Comparison of ENCODE assay signal across 7 mouse cellular contexts in the genomic region with DNA sequence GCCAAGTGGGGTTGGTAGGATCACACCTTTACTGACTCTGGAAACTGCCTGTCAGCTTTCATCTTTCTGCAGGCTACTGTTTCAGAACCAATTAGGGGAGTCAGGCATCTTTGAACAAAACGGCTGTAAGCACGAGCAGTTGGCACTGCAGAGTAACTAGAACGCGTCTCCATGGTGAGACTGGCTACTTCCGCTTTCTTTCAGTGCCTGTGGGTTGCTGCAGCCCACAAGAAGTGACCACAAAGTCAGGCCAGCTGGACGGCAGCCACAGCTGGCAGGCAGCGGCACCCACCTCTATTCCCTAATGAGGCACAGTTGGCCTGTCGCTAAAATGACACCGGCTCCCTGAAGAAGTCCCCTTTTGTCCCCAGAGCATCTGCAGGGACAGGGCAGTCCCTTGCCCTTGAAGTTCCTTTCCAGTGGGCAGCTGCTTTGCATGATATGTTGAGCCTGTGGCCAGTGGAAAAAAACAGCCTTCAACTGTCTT.
DNase-seq lines count a peak whose midpoint lies in the region; ATAC-seq and TF ChIP-seq lines count a peak whose summit lies in the region.

No protein-coding gene starts in this region.

- no peak for TF ChIP-seq CTCF in stomach, postnatal 0 days (IDR thresholded peaks at IDR 0.05; ENCODE audit: low read depth)
- no peak for TF ChIP-seq CTCF in heart, postnatal 0 days (IDR thresholded peaks at IDR 0.05; ENCODE audit: low read depth)
- TF ChIP-seq CTCF in left cerebral cortex, adult 2 months (IDR thresholded peaks at IDR 0.05) = no peak

- H3K4me3 ChIP-seq in stomach, embryonic 16.5 days (replicated peaks; ENCODE audit: low read length) = no peak overlapping the region; the same call in 1 of the 2 replicates
- no peak overlapping the region for H3K4me3 ChIP-seq in stomach, postnatal 0 days (ENCODE audit: low read depth, low read length)
- no peak overlapping the region for H3K4me3 ChIP-seq in heart, postnatal 0 days (ENCODE audit: low read depth, low read length)
- H3K4me3 ChIP-seq in left cerebral cortex, adult 2 months = no peak overlapping the region
- no peak overlapping the region for H3K4me3 ChIP-seq in midbrain, embryonic 16.5 days (ENCODE audit: low read depth, low read length)

- 0 out of 2 replicates have a peak, but pooled peaks cover 7% of the 10 kb centered on the region for H3K4me1 ChIP-seq in stomach, embryonic 16.5 days (ENCODE audit: control insufficient read depth, insufficient read depth, low read length)
- no peaks in the 10 kb centered on the region for H3K4me1 ChIP-seq in stomach, postnatal 0 days (replicated peaks; ENCODE audit: control insufficient read depth, insufficient read depth)
- H3K4me1 ChIP-seq in heart, postnatal 0 days (ENCODE audit: control insufficient read depth, insufficient read depth) = no peaks in the 10 kb centered on the region
- H3K4me1 ChIP-seq in midbrain, embryonic 16.5 days (ENCODE audit: control insufficient read depth, insufficient read depth, low read length) = peaks cover 5% of the 10 kb centered on the region

- 51% methylated on average over 9 of the region's 9 CpGs for WGBS in stomach, embryonic 16.5 days
- WGBS in stomach, postnatal 0 days = 51% methylated on average over 9 of the region's 9 CpGs
- WGBS in heart, postnatal 0 days = 45% methylated on average over 9 of the region's 9 CpGs
- 36% methylated on average over 9 of the region's 9 CpGs for WGBS in midbrain, embryonic 16.5 days

- intact Hi-C loops in left cerebral cortex, adult 2 months (cut with DNase I) = no loop called here

- peaks cover 4% of the 10 kb centered on the region; the same call in 1 of the 2 replicates for H3K9me3 ChIP-seq in stomach, embryonic 16.5 days (replicated peaks; ENCODE audit: control insufficient read depth, low read length)
- H3K9me3 ChIP-seq in stomach, postnatal 0 days (ENCODE audit: control insufficient read depth, low read length) = no peaks in the 10 kb centered on the region
- no peaks in the 10 kb centered on the region for H3K9me3 ChIP-seq in heart, postnatal 0 days (replicated peaks; ENCODE audit: control insufficient read depth, low read length)
- H3K9me3 ChIP-seq in midbrain, embryonic 16.5 days (replicated peaks; ENCODE audit: control insufficient read depth, low read length, poor library complexity, severe bottlenecking) = no peaks in the 10 kb centered on the region

- no peaks in the 10 kb centered on the region for H3K27me3 ChIP-seq in stomach, embryonic 16.5 days (ENCODE audit: control insufficient read depth, insufficient read depth, low read length)
- no peaks in the 10 kb centered on the region for H3K27me3 ChIP-seq in stomach, postnatal 0 days (ENCODE audit: control insufficient read depth, insufficient read depth, low read length)
- H3K27me3 ChIP-seq in heart, postnatal 0 days (ENCODE audit: control insufficient read depth, insufficient read depth, low read length) = no peaks in the 10 kb centered on the region
- no peaks in the 10 kb centered on the region for H3K27me3 ChIP-seq in midbrain, embryonic 16.5 days (ENCODE audit: control insufficient read depth, insufficient read depth, low read depth, low read length)

- peak overlapping the region; percentile 13; the same call in 1 of the 2 replicates for H3K4me2 ChIP-seq in stomach, embryonic 16.5 days (ENCODE audit: low read depth, low read length)
- no peak overlapping the region for H3K4me2 ChIP-seq in stomach, postnatal 0 days (replicated peaks; ENCODE audit: low read depth)
- H3K4me2 ChIP-seq in heart, postnatal 0 days (ENCODE audit: low read depth, low read length) = 0 out of 2 replicates have a peak overlapping the region, but pooled peaks have one; percentile 27
- no peak overlapping the region for H3K4me2 ChIP-seq in midbrain, embryonic 16.5 days (ENCODE audit: low read length)

- no peak for DNase-seq in stomach, postnatal 0 days (ENCODE audit: low spot score)
- DNase-seq in cerebellum, postnatal 10 days = peak; percentile 68 to 73
- DNase-seq in heart, postnatal 0 days (ENCODE audit: low spot score) = peak; percentile 25
- peak; percentile 52 to 74 for DNase-seq in left cerebral cortex, adult 2 months (ENCODE audit: extremely low spot score in 1 of 2, low spot score in 2 of 2)
- DNase-seq in spleen, postnatal 36 days (ENCODE audit: low spot score in 2 of 2) = peak; percentile 83

- no peak overlapping the region for H3K27ac ChIP-seq in stomach, embryonic 16.5 days (ENCODE audit: low read length)
- H3K27ac ChIP-seq in stomach, postnatal 0 days (replicated peaks) = no peak overlapping the region
- no peak overlapping the region for H3K27ac ChIP-seq in heart, postnatal 0 days (ENCODE audit: low read depth)
- H3K27ac ChIP-seq in left cerebral cortex, adult 2 months = peak overlapping the region; percentile 89
- H3K27ac ChIP-seq in midbrain, embryonic 16.5 days (ENCODE audit: low read length) = peak overlapping the region; percentile 43

- H3K36me3 ChIP-seq in stomach, embryonic 16.5 days (ENCODE audit: control insufficient read depth, insufficient read depth, low read length) = no peaks in the 10 kb centered on the region
- H3K36me3 ChIP-seq in stomach, postnatal 0 days (ENCODE audit: control insufficient read depth, insufficient read depth, low read length) = no peaks in the 10 kb centered on the region
- H3K36me3 ChIP-seq in heart, postnatal 0 days (replicated peaks; ENCODE audit: control insufficient read depth, insufficient read depth, low read length) = no peaks in the 10 kb centered on the region
- H3K36me3 ChIP-seq in midbrain, embryonic 16.5 days (ENCODE audit: control insufficient read depth, insufficient read depth, low read length) = no peaks in the 10 kb centered on the region

- ATAC-seq in stomach, embryonic 16.5 days (ENCODE audit: insufficient read depth, low FRiP score) = no peak
- ATAC-seq in stomach, postnatal 0 days (ENCODE audit: low FRiP score, low TSS enrichment) = no peak
- ATAC-seq in heart, postnatal 0 days (ENCODE audit: insufficient read depth, low read depth) = no peak
- peak; percentile 58; the same call in 1 of the 2 replicates for ATAC-seq in midbrain, embryonic 16.5 days

- H3K9ac ChIP-seq in stomach, embryonic 16.5 days (ENCODE audit: low read length) = no peak overlapping the region
- H3K9ac ChIP-seq in stomach, postnatal 0 days (ENCODE audit: low read length) = no peak overlapping the region
- 0 out of 2 replicates have a peak overlapping the region, but pooled peaks have one; percentile 25 for H3K9ac ChIP-seq in heart, postnatal 0 days (replicated peaks; ENCODE audit: low read depth, low read length)
- no peak overlapping the region for H3K9ac ChIP-seq in midbrain, embryonic 16.5 days (ENCODE audit: low read depth, low read length)

- no peak for TF ChIP-seq EP300 in stomach, postnatal 0 days (optimal IDR thresholded peaks at IDR 0.05)
- no peak for TF ChIP-seq EP300 in heart, postnatal 0 days (IDR thresholded peaks at IDR 0.05; ENCODE audit: low read depth)

Comparison
In these comparisons a context has a peak if more than half of its experiments do, and no peak if none do; other contexts are left out.
1. H3K4me2 ChIP-seq: peak in stomach, embryonic 16.5 days (single experiment) and heart, postnatal 0 days (single experiment); none in stomach, postnatal 0 days (single experiment) and midbrain, embryonic 16.5 days (single experiment).
2. H3K27ac ChIP-seq: peak in left cerebral cortex, adult 2 months (single experiment) and midbrain, embryonic 16.5 days (single experiment); none in stomach, embryonic 16.5 days (single experiment), stomach, postnatal 0 days (single experiment) and heart, postnatal 0 days (single experiment).